Mouse (Mus musculus) heart, adult 9 months (tissue): Measurements from ENCODE around the gene Traf3.

Experiments
- DNase-seq, 2 experiments: peaks; one replicate each; pipeline ENCODE4 v3.0.0; 2022; ENCODE audit warnings: low spot score in 2 of 2

The Traf3 gene

GRCm38 (mm10) chr12:111153946-111154345 lies 12.2 kb upstream of the Traf3 start:
- DNase-seq, result no peak

DNA sequence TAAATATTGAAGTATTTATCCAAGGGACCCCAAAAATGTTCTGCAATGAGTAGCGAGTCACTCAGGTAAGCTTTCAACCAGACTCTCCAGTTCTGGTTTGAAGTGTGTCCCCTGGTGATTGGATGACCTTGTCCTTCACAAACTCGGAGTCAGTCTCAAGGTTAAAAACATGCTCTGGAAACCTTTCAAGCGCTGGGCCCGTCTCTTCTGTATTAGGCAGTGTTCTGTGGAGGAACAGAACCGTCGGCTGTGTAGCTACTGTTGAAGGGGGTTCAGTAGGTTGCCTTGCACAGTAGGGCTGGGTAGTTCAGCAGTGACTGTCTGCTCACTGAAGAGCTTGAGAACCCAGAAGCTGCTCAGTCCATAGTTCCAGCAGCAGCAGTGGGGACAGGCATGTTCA lies 11.5 kb upstream of the Traf3 start:
- no peak for DNase-seq

DNA sequence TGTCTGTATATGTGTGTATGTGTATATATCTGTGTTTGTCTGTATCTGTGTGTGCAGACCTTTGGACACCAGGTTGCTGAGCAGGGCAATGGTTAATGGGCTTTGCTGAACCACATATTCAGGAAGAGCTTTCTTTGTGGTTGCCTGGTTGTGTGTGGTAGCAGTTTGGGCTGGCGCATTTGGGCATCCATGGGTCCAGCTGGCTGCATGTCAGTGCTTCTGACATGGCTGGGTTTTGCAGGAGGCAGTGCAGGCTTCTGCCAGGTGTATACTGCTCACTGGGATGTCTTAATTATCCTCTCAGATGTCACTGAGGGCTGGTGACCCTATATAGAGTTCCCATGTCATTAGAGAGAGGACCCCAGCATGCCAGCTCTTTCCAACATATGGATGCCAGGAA lies 10.4 kb upstream of the Traf3 start:
- DNase-seq, result no peak

DNA sequence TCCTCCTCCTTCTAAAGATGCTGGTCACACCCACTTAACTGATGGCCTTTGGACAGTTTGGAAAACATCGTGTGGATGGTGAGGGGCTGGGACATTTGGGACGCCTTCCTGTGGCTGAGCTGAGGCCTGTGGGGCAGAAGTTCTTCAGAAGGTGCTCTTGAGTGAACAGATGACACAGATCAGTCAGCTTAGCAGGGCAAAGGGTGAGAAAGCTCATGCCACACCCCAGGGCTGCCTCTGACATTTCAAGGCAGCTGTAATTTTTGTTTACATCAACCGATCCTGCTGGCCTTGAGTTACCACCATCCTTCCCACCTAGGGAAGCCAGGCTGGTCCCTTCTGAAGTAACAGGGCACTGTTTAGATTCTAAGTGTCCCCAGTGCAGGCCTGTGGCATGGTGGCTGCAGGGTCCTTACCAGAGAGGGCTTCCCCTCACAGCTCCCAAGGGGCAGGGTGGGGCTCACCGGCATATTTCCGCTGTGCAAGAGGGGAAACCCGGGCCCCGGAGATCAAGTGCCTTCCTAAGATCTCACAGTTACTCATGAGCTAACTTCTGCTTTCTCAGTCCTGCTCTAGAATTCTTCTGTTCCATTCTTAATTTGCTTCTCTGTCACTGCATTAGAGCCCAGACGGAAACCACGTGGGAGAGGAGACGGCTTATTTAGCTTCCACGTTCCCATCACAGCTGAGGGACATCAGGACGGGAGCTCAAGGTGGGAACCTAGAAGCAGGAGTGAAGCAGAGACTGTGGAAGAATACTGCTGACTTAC lies 6.3 kb upstream of the Traf3 start:
- peak; percentile 44 to 64 for DNase-seq

DNA sequence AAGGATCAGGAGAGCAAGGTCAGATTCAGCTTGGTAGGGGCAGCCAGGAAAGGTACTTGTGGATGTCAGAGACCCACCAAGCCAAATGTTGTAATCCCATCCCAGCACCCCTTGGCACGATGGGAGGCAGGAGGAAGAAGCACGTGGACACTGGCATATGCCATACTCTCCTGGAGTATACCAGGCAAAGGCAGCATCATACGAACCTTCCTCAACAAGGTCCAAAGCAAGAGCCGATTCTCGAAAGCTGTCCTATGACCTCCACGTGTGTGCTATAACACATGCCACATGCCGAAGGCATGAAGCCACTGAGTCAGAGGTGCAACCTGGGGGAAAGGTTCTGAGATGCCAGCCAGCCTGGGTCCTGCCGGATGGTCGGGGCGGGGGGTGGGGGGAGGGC lies 5.3 kb upstream of the Traf3 start:
- DNase-seq, result no peak

DNA sequence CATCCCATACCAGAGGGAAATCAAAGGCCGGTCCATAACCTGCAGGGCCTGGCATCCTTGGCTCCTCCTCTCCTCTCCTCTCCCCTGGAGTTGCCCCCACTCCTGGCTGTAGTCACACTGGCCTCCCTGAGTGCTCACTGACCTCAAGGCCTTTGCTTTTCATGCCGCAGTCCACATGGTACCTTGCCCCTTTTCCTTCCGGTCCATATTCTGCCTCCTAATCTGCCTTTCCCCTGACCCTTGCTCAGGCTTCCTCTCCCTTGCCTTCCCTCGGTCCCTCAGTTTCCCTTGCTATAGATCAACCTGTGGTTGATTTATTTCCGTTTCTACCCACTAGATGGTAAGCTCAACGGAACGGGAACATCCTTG lies 4.2 kb upstream of the Traf3 start:
- DNase-seq, result no peak

- DNase-seq, result peak in 1 of 2 experiments; percentile 44
Observed at GRCm38 (mm10) chr12:111162312-111163061, 3.7 kb upstream of the Traf3 start.

DNA sequence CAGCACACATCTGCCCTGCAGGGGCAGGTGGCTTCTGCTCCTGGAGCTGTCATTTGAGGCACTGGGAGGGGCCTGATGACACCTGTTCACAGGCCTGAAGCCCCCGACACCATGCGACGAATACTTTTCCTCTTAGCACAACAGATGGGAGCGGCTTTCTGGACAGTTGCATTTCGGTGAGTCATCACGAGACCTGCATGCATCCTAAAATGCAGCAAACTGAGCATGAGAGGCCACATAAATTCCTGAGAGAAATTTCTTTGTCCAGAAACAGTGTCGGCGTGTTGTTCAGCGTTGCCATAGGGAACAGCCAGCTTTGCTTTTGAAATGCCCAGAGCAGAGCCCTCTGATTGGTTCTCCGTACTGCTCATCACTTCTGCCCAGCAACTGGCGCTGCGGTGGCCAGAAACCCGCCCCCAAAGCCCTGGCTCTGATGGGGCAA lies 1.8 kb upstream of the Traf3 start:
- peak; percentile 89 to 91 for DNase-seq

DNA sequence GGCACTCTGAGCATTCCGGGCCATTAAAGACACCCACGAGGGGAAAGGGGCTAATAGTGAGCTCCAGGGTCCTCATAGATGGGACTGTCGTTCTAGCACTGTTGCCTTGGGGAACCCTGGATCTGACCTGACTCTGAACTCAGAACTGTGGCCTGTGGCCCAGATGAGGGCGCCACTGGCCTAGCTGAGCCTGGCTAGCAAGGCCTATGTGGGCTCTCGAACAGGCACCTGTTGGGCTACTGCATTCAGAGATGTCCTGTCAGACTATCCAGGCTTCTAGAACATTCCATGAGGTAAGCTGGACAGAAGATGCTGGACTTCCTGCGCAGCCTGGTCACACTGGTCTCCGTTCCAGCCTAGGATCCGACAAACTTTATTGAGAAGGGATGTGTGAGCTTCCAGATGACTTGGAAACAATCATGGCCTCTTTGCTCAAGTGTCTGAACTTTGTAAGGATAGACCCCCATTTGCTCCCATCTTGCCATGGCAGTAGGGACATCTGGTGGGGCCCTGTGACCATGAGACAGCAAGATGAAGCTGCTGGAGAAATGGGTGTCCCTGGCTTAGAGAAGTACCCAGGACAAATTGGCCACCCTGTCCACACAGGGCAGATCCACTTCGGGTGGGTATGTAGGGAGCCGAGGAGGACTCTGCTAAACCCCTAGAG lies 891 bp upstream of the Traf3 start:
- DNase-seq, result peak; percentile 36

- DNase-seq, result no peak
Observed at GRCm38 (mm10) chr12:111166681-111167289, 615 bp downstream of the Traf3 start.

- no peak for DNase-seq
Observed at GRCm38 (mm10) chr12:111168891-111169290, 2.7 kb downstream of the Traf3 start.

DNA sequence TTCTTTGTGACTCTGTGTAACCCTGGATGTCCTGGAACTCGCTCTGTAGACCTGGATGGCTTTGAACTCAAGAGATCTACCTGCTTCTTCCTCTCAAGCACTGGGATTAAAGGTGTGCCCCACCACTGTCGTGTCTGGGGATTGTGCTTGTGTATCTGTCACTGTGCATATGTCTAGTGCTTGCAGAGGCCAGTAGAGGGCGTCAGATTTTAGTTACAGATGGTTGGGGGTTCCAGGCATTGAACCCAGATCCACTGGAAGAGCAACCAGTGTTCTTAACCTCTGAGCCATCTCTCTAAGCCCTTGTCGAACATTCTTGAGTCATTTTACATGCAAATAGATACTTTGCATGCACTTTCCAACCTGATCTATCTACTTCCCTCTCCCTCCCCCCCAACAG lies 12.6 kb downstream of the Traf3 start:
- DNase-seq, result no peak

- no peak for DNase-seq
Observed at GRCm38 (mm10) chr12:111181848-111182247, 15.7 kb downstream of the Traf3 start.

DNA sequence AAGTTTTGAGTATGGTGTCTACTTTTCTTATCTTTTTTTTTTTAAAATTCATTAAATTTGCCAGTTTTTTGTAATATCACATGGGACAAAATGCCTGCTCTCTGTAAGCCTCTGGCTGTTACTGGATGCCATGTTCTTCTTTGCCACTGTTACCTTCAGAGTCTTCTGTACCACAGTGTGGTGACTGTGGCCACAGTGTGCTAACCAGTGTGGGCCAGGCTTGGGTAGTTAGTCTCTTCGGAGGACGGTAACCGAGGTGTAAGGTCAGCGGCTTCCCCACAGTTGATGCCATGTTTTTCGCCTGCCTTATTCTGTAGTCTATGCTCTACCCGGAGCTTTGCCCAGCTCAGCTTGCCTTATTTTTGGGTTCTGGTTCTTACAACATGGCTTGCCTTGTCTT lies 16.2 kb downstream of the Traf3 start:
- DNase-seq, result no peak

GRCm38 (mm10) chr12:111184476-111184875 lies 18.3 kb downstream of the Traf3 start, which contains the start of gene 4930595D18Rik:
4930595D18Rik (minus strand) TSS chr12:111184491.
- DNase-seq, result no peak

DNA sequence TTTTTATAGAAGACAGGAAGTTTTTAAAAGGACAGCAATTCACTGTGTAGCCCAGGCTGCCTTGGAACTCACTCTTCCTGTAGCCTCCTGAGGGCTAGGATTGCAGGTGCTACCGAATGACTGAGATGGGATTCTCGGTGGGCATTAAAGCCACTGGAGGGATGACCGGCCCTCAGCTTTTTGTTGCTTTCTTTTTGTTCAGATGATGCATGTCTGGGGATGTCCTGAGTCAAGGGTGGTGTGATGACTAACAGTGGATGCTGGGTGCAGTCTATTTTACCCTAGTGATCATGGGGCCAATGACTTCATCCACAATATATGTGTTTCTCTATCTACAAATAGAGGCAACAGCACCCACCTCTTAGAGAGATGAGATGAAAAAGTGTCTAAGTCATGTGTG lies 20.8 kb downstream of the Traf3 start:
- DNase-seq, result no peak

- DNase-seq, result no peak
Observed at GRCm38 (mm10) chr12:111188295-111188694, 22.1 kb downstream of the Traf3 start.

DNA sequence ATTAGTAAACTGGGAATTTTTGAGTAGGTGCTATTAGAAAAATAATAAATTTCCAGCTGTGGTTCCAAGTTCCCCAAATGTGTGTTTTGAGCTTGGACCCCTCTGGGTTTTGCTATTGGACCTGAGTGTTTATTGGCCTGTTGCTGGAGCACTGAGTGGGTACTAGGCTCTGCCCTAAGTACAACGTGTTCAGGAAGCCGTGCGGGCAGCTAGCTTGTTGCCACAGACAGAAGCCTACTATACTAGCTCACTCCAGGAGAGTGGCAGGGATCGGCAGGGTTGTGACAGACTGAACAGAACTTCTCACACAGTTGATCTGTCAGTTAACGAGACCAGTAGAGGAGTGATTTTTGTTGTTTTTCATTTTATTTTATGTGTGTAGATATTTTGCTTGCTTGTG lies 24.2 kb downstream of the Traf3 start:
- DNase-seq, result no peak

DNA sequence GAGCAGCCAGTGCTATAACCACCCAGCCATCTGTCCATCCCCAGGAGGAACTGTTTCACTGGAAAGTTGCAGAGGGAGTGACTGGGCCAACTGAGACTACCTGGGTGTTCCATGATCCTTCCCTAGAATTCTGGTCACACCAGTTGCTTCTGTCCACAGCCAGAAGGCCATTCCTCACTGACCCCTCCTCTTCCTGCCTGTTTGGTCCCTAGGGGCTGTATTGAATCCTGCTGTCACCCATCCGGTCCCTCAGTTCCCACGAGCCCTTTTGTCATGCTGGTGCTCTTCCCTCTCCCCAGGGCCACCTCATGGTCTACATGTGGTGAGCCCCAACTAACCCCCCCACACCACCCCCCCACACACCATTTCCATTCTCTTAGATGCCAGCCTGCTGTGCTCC lies 24.7 kb downstream of the Traf3 start:
- DNase-seq, result peak; percentile 7 to 35

- no peak for DNase-seq
Observed at GRCm38 (mm10) chr12:111192777-111193176, 26.6 kb downstream of the Traf3 start.

GRCm38 (mm10) chr12:111193331-111193730 lies 27.2 kb downstream of the Traf3 start:
- no peak for DNase-seq

- no peak for DNase-seq
Observed at GRCm38 (mm10) chr12:111196548-111196947, 30.4 kb downstream of the Traf3 start.
